Mouse (Mus musculus) CH12.LX (cell line): Measurements from ENCODE around the gene Grb2. TPM values are rescaled to one million over a fixed set of nuclear protein-coding genes. Genes with fewer than 3 reads are reported as not detected.
A peak's percentile ranks its signal among the peaks of the same experiment; 100 is the strongest.

ENCODE experiments used
- DNase-seq: peaks from one replicate; pipeline ENCODE4 v3.0.0-alpha.2; 2013; ENCODE audit errors: extremely low read depth
- H3K27ac ChIP-seq: 2 replicates; pipeline ENCODE4 v1.5.1; 2012; ENCODE audit warnings: low read depth, mild to moderate bottlenecking, control low read depth, moderate library complexity; ENCODE audit not compliant: insufficient read depth
- H3K27me3 ChIP-seq: replicated peaks from 2 replicates; pipeline ENCODE3; 2012; ENCODE audit warnings: inconsistent platforms
- H3K36me3 ChIP-seq, 2 experiments: replicated peaks in 1 of 2; 2 replicates each; pipeline versions ENCODE3 to v1.6.1; 2012; ENCODE audit warnings: inconsistent platforms in 1 of 2, low read length in 1 of 2, mild to moderate bottlenecking in 1 of 2, mixed read lengths in 1 of 2, moderate library complexity in 1 of 2; ENCODE audit not compliant: control insufficient read depth in 1 of 2, insufficient read depth in 1 of 2
- H3K4me1 ChIP-seq, 2 experiments: 2 replicates each; pipeline ENCODE4 v1.6.1; 2012; ENCODE audit warnings: inconsistent platforms in 1 of 2, moderate library complexity in 1 of 2; ENCODE audit not compliant: insufficient read depth in 2 of 2, control insufficient read depth in 1 of 2
- H3K4me2 ChIP-seq: 2 replicates; pipeline ENCODE4 v1.6.1; 2012; ENCODE audit warnings: low read depth, mild to moderate bottlenecking, control low read depth; ENCODE audit not compliant: poor library complexity, insufficient read depth, severe bottlenecking
- H3K4me3 ChIP-seq, 3 experiments: fragments of 150-350 bp in 1 of 3; sonication (generic) in 1 of 3; replicated peaks in 1 of 3; 2 replicates each; pipeline versions ENCODE3 to v1.5.1; 2011 to 2012; ENCODE audit warnings: low read depth in 2 of 3, low read length in 2 of 3, mild to moderate bottlenecking in 2 of 3, moderate library complexity in 2 of 3, control low read depth in 1 of 3, improper control_type of control experiment in 1 of 3, inconsistent platforms in 1 of 3, mixed read lengths in 1 of 3; ENCODE audit not compliant: poor library complexity in 1 of 3
- H3K79me2 ChIP-seq: replicated peaks from 2 replicates; pipeline ENCODE4 v1.6.1; 2012; ENCODE audit warnings: mild to moderate bottlenecking, moderate library complexity; ENCODE audit not compliant: control insufficient read depth, poor library complexity, insufficient read depth, severe bottlenecking; ENCODE audit errors: extremely low read depth
- H3K9ac ChIP-seq: 2 replicates; pipeline ENCODE4 v1.6.1; 2012; ENCODE audit warnings: low read depth, mild to moderate bottlenecking, control low read depth, moderate library complexity; ENCODE audit not compliant: insufficient read depth
- H3K9me3 ChIP-seq: replicated peaks from 2 replicates; pipeline ENCODE3; 2012; ENCODE audit warnings: low read length, inconsistent platforms, mixed read lengths
- CHD1 ChIP-seq: IDR thresholded peaks from 2 replicates; pipeline ENCODE4 v1.6.1; 2012; ENCODE audit warnings: low read depth, low read length, improper control_type of control experiment, inconsistent platforms
- ELF1 ChIP-seq: IDR thresholded peaks from 2 replicates; pipeline ENCODE4 v1.6.1; 2014; ENCODE audit warnings: low read depth, mild to moderate bottlenecking, inconsistent platforms, low read length, improper control_type of control experiment
- KAT2A ChIP-seq: IDR thresholded peaks from 2 replicates; pipeline ENCODE4 v1.6.1; 2012; ENCODE audit warnings: low read length, improper control_type of control experiment, inconsistent platforms; ENCODE audit not compliant: insufficient replicate concordance
- MXI1 ChIP-seq: IDR thresholded peaks from 2 replicates; pipeline ENCODE4 v1.6.1; 2011; ENCODE audit warnings: mild to moderate bottlenecking, low read depth, low read length, improper control_type of control experiment
- POLR2A ChIP-seq: IDR thresholded peaks from 2 replicates; pipeline ENCODE4 v1.6.1; 2011; ENCODE audit warnings: low read depth, mild to moderate bottlenecking, improper control_type of control experiment, low read length
- SIN3A ChIP-seq: IDR thresholded peaks from 2 replicates; pipeline ENCODE4 v1.6.1; 2012; ENCODE audit warnings: low read length, improper control_type of control experiment, inconsistent platforms
- TCF12 ChIP-seq: IDR thresholded peaks from 2 replicates; pipeline ENCODE4 v1.6.1; 2014; ENCODE audit warnings: low read depth, mild to moderate bottlenecking, inconsistent platforms, low read length, improper control_type of control experiment
- USF1 ChIP-seq: IDR thresholded peaks from 2 replicates; pipeline ENCODE4 v1.6.1; 2014; ENCODE audit warnings: low read depth, mild to moderate bottlenecking, inconsistent platforms, low read length, improper control_type of control experiment
- ZKSCAN1 ChIP-seq: IDR thresholded peaks from 2 replicates; pipeline ENCODE4 v1.6.1; 2012; ENCODE audit warnings: low read depth, inconsistent platforms, low read length, improper control_type of control experiment, borderline replicate concordance
- dilution Hi-C: fragments of 300-500 bp; cut with MboI; formaldehyde crosslinking; loops from 2 replicates; pipeline ENCODE4 v1.14.3; 2020; ENCODE audit warnings: low sequenced_read_pairs; ENCODE audit not compliant: extremely low pct_unique_long_range_greater_than_20kb, extremely low pct_ligation_motif_present
- in situ Hi-C: fragments of 300-500 bp; cut with MboI; formaldehyde crosslinking; loops from 3 replicates; pipeline ENCODE4 v1.14.3; 2019; ENCODE audit warnings: low sequenced_read_pairs, low pct_ligation_motif_present, low pct_unique_long_range_greater_than_20kb, mixed read lengths
- polyA plus RNA-seq: library from polyadenylated mRNA; unstranded; fragments of >175 nt; gene quantifications from 2 replicates; pipeline ENCODE4 v1.2.1, GENCODE M21; 2012; ENCODE audit warnings: low read depth; ENCODE audit not compliant: insufficient read length
- total RNA-seq, 2 experiments: library from RNA; depleted of rRNA; stranded (reverse); fragments of 300-350 nt in 1 of 2; fragments of >200 nt in 1 of 2; gene quantifications; 2 replicates each; pipeline ENCODE4 v1.2.3; 2012 to 2014

Gene Grb2
- total and polyA plus RNA-seq, 3 experiments: 63.6 to 241 (median 117) TPM

- Histone ChIP-seq H3K79me2 (peaks cover 60% of the 10 kb centered on the region), H3K27ac (0 out of 2 replicates have a peak overlapping the region, but pooled peaks have one; percentile 2), H3K4me3 (no peak overlapping the region), H3K4me2 (no peak overlapping the region), H3K4me1 (peaks cover 30 to 95% of the 10 kb centered on the region in 2 experiments), H3K36me3 (peaks cover 94 to 98% of the 10 kb centered on the region in 2 experiments), H3K9ac (no peak overlapping the region), H3K27me3 (no peaks in the 10 kb centered on the region), H3K9me3 (no peaks in the 10 kb centered on the region)
- DNase-seq: no peak
- in situ Hi-C loops: loop anchor here (25.0 kb wide), 1 partner anchor 393 kb away; the partner anchor contains the start of gene Galk1
- TF ChIP-seq TCF12: no peak
- peak; percentile 22; the same call in 1 of the 2 replicates for TF ChIP-seq POLR2A
- dilution Hi-C loops: no loop called here
Measured at GRCm38 (mm10) chr11:115618732-115619516, 89.5 kb downstream of the Grb2 start.

DNA sequence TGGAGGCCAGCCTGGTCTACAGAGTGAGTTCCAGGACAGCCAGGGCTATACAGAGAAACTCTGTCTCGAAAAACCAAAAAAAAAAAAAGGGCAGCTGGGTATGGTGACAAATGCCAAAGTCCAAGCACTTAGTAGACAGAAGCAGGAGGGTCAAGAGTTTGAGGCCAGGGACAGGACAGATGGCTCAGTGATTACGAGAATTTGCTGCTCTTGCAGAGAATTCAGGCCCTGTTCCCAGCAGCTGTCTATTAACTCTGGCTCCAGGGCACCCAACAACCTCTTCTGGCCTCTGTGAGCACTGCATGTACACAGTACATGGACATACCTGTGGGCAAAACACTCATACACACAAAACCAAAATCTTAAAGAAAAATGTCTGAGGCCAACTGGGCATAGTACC lies 90.4 kb downstream of the Grb2 start:
- dilution Hi-C loops (no loop called here), in situ Hi-C loops (loop anchor here (25.0 kb wide), 1 partner anchor 394 kb away; the partner anchor contains the start of gene Galk1)
- Histone ChIP-seq H3K9ac (no peak overlapping the region), H3K4me3 (no peak overlapping the region), H3K27me3 (no peaks in the 10 kb centered on the region), H3K9me3 (no peaks in the 10 kb centered on the region), H3K36me3 (peaks cover 89 to 95% of the 10 kb centered on the region in 2 experiments), H3K4me1 (peaks cover 26 to 94% of the 10 kb centered on the region in 2 experiments), H3K79me2 (peaks cover 51% of the 10 kb centered on the region), H3K4me2 (no peak overlapping the region), H3K27ac (no peak overlapping the region)
- TF ChIP-seq POLR2A: 0 out of 2 replicates have a peak, but pooled peaks have one; percentile 11
- TF ChIP-seq CHD1: no peak
- no peak for TF ChIP-seq ZKSCAN1
- no peak for DNase-seq

GRCm38 (mm10) chr11:115616893-115617292 lies 91.5 kb downstream of the Grb2 start:
- DNase-seq: no peak
- peaks cover 18 to 84% of the 10 kb centered on the region in 2 experiments for H3K4me1 ChIP-seq
- no peak for TF ChIP-seq KAT2A
- TF ChIP-seq USF1: no peak
- TF ChIP-seq ELF1: no peak
- TF ChIP-seq SIN3A: no peak
- TF ChIP-seq POLR2A: peak; percentile 11; the same call in 1 of the 2 replicates
- peak; percentile 20; the same call in 1 of the 2 replicates for TF ChIP-seq MXI1
- TF ChIP-seq, all 38 proteins: peak for 2
- in situ Hi-C loops (loop anchor here (25.0 kb wide), 1 partner anchor 395 kb away; the partner anchor contains the start of gene Galk1), dilution Hi-C loops (no loop called here)
- H3K9me3 ChIP-seq: no peaks in the 10 kb centered on the region
- H3K9ac ChIP-seq: no peak overlapping the region
- no peak overlapping the region for H3K4me2 ChIP-seq
- no peak overlapping the region for H3K4me3 ChIP-seq
- peaks cover 44% of the 10 kb centered on the region for H3K79me2 ChIP-seq
- H3K27ac ChIP-seq: 0 out of 2 replicates have a peak overlapping the region, but pooled peaks have one; percentile 8
- H3K36me3 ChIP-seq: peaks cover 78 to 84% of the 10 kb centered on the region in 2 experiments
- no peaks in the 10 kb centered on the region for H3K27me3 ChIP-seq
